8 mouse cellular contexts compared by ENCODE assay signal in genomic region chrX:7947108-7947899, GRCm38 (mm10). TPM values are rescaled to one million over a fixed set of nuclear protein-coding genes. Genes with fewer than 3 reads are reported as not detected.
A peak's percentile ranks its signal among the peaks of the same experiment; 100 is the strongest.
DNase-seq lines count a peak whose midpoint lies in the region; ATAC-seq and TF ChIP-seq lines count a peak whose summit lies in the region.

Gene Hdac6 (minus strand): TSS chrX:7947889.

- no peak for TF ChIP-seq EP300 in stomach, postnatal 0 days (optimal IDR thresholded peaks at IDR 0.05)

- 16% methylated on average over 32 of the region's 37 CpGs for WGBS in lung, embryonic 15.5 days
- WGBS in limb, embryonic 15.5 days, result 22% methylated on average over 36 of the region's 37 CpGs
- WGBS in stomach, postnatal 0 days, result 16% methylated on average over 33 of the region's 37 CpGs

- peak; percentile 14; the same call in 1 of the 2 replicates for TF ChIP-seq CTCF in stomach, postnatal 0 days (IDR thresholded peaks at IDR 0.05; ENCODE audit: low read depth)

- peak; percentile 28; the same call in 1 of the 2 replicates for ATAC-seq in lung, embryonic 15.5 days (ENCODE audit: borderline replicate concordance, extremely low read depth, low FRiP score, low TSS enrichment)
- ATAC-seq in granulocyte monocyte progenitor cell, adult 5-6 weeks (replicated peaks; ENCODE audit: poor library complexity, severe bottlenecking), result peak; percentile 13
- peak; percentile 25; the same call in 1 of the 2 replicates for ATAC-seq in limb, embryonic 15.5 days (ENCODE audit: insufficient number of reproducible peaks, low FRiP score, low TSS enrichment, low read depth)
- no peak; the same call in 1 of the 2 replicates for ATAC-seq in stomach, postnatal 0 days (ENCODE audit: low FRiP score, low TSS enrichment)

- H3K27ac ChIP-seq in lung, embryonic 15.5 days, result peak within 1 kb of the TSS; percentile 20; the same call in 1 of the 2 replicates
- H3K27ac ChIP-seq in limb, embryonic 15.5 days, result peak within 1 kb of the TSS; percentile 61
- 0 out of 2 replicates have a peak within 1 kb of the TSS, but pooled peaks have one; percentile 18 for H3K27ac ChIP-seq in stomach, postnatal 0 days (replicated peaks)

- peak within 1 kb of the TSS; percentile 57 for H3K4me2 ChIP-seq in lung, embryonic 15.5 days
- peak within 1 kb of the TSS; percentile 53 for H3K4me2 ChIP-seq in limb, embryonic 15.5 days
- H3K4me2 ChIP-seq in stomach, postnatal 0 days (replicated peaks; ENCODE audit: low read depth), result peak within 1 kb of the TSS; percentile 49

- no peaks in the 10 kb centered on the region for H3K9me3 ChIP-seq in lung, embryonic 15.5 days
- H3K9me3 ChIP-seq in limb, embryonic 15.5 days, result no peaks in the 10 kb centered on the region
- H3K9me3 ChIP-seq in stomach, postnatal 0 days (ENCODE audit: control insufficient read depth, low read length), result no peaks in the 10 kb centered on the region

- no peaks in the 10 kb centered on the region for H3K27me3 ChIP-seq in lung, embryonic 15.5 days
- H3K27me3 ChIP-seq in limb, embryonic 15.5 days, result no peaks in the 10 kb centered on the region
- H3K27me3 ChIP-seq in stomach, postnatal 0 days (ENCODE audit: control insufficient read depth, insufficient read depth, low read length), result no peaks in the 10 kb centered on the region

- no peaks in the 10 kb centered on the region for H3K4me1 ChIP-seq in lung, embryonic 15.5 days
- H3K4me1 ChIP-seq in limb, embryonic 15.5 days, result no peaks in the 10 kb centered on the region
- H3K4me1 ChIP-seq in stomach, postnatal 0 days (replicated peaks; ENCODE audit: control insufficient read depth, insufficient read depth), result no peaks in the 10 kb centered on the region

- H3K9ac ChIP-seq in lung, embryonic 15.5 days, result peak within 1 kb of the TSS; percentile 47
- H3K9ac ChIP-seq in limb, embryonic 15.5 days, result peak within 1 kb of the TSS; percentile 20; the same call in 1 of the 2 replicates
- H3K9ac ChIP-seq in stomach, postnatal 0 days (ENCODE audit: low read length), result peak within 1 kb of the TSS; percentile 51

- no peak for DNase-seq in lung, postnatal 14 days
- DNase-seq in adrenal gland, postnatal 4 days (ENCODE audit: low spot score in 2 of 2), result no peak
- DNase-seq in kidney, adult 11 months, result peak; percentile 23
- no peak for DNase-seq in stomach, postnatal 0 days (ENCODE audit: low spot score)
- no peak for DNase-seq in natural killer cell, adult 2 months (ENCODE audit: low spot score in 2 of 2)

- peak within 1 kb of the TSS; percentile 53 for H3K4me3 ChIP-seq in lung, embryonic 15.5 days
- H3K4me3 ChIP-seq in limb, embryonic 15.5 days, result peak within 1 kb of the TSS; percentile 47
- H3K4me3 ChIP-seq in stomach, postnatal 0 days (ENCODE audit: low read depth, low read length), result peak within 1 kb of the TSS; percentile 44

- H3K36me3 ChIP-seq in lung, embryonic 15.5 days, result no peaks in the 10 kb centered on the region; the same call in 1 of the 2 replicates
- no peaks in the 10 kb centered on the region for H3K36me3 ChIP-seq in limb, embryonic 15.5 days
- no peaks in the 10 kb centered on the region for H3K36me3 ChIP-seq in stomach, postnatal 0 days (ENCODE audit: control insufficient read depth, insufficient read depth, low read length)

RNA-seq across cellular contexts. Expression of gene Hdac6, which starts in this region (rescaled TPM):
- 24.1 and 26.8 TPM in 2 replicates for polyA plus RNA-seq in lung, embryonic 15.5 days (2015; fragmentation: Nextera tagmentation; extraction: Ambion mirVana)
- 10 to 100 TPM; 29.9 to 38.9 TPM for total RNA-seq in adrenal gland, postnatal 4 days (2021)
- 11.5 and 13.5 TPM in 2 replicates for total RNA-seq in granulocyte monocyte progenitor cell, adult 5-6 weeks (2014; fragmentation: Nextera tagmentation)
- 7.5 and 8.0 TPM in 2 replicates for total RNA-seq in granulocyte monocyte progenitor cell, adult 5-6 weeks (2017)
- polyA plus RNA-seq in limb, embryonic 15.5 days (2015; fragmentation: Nextera tagmentation; extraction: Ambion mirVana), result 25.3 and 27.0 TPM in 2 replicates
- polyA plus RNA-seq in stomach, postnatal 0 days (2015; fragmentation: Nextera tagmentation; extraction: Ambion mirVana), result 6.2 and 6.7 TPM in 2 replicates
